Mouse (Mus musculus) liver, embryonic 14.5 days (tissue): ENCODE measurements around the gene Xrcc1. TPM values are rescaled to one million over a fixed set of nuclear protein-coding genes. Genes with fewer than 3 reads are reported as not detected.
"Not testable (repeated sequence)": the region's sequence is repeated elsewhere in the genome, so short reads cannot be mapped to it uniquely, and the experiment has no call there.

Source experiments
- ATAC-seq: fragments of 200-750 bp; cut with Nextera tagmentation; 2 replicates; pipeline ENCODE4 v1.8.0; 2017; ENCODE audit warnings: moderate number of reproducible peaks, mild to moderate bottlenecking, moderate library complexity; ENCODE audit not compliant: insufficient read depth
- DNase-seq, 3 experiments: peaks; one replicate each; pipeline ENCODE4 v3.0.0-alpha.2; 2012 to 2013; ENCODE audit warnings: low read depth in 3 of 3, low spot score in 3 of 3
- H3K27ac ChIP-seq: fragments of 300-500 bp; sonication (generic); 2 replicates; pipeline ENCODE4 v1.5.1; 2014; ENCODE audit warnings: moderate library complexity, mild to moderate bottlenecking, control low read depth, inconsistent platforms
- H3K27me3 ChIP-seq: fragments of 300-500 bp; sonication (generic); 2 replicates; pipeline ENCODE4 v1.6.1; 2014; ENCODE audit warnings: mild to moderate bottlenecking, low read length, moderate library complexity; ENCODE audit not compliant: control insufficient read depth, insufficient read depth
- H3K36me3 ChIP-seq: fragments of 300-500 bp; sonication (generic); replicated peaks from 2 replicates; pipeline ENCODE4 v1.6.1; 2014; ENCODE audit warnings: low read depth; ENCODE audit not compliant: control insufficient read depth, insufficient read depth
- H3K4me1 ChIP-seq, 2 experiments: fragments of 200-500 bp in 1 of 2; fragments of 300-500 bp in 1 of 2; sonication (generic) in 1 of 2; replicated peaks; 2 replicates each; pipeline ENCODE4 v1.6.1; 2012 to 2014; ENCODE audit warnings: antibody characterized with exemption in 1 of 2, inconsistent platforms in 1 of 2, low read length in 1 of 2; ENCODE audit not compliant: control insufficient read depth in 2 of 2, insufficient read depth in 2 of 2
- H3K4me2 ChIP-seq: fragments of 300-500 bp; sonication (generic); 2 replicates; pipeline ENCODE4 v1.6.1; 2014; ENCODE audit warnings: low read depth, mild to moderate bottlenecking, control low read depth, moderate library complexity
- H3K4me3 ChIP-seq, 2 experiments: fragments of 200-500 bp in 1 of 2; fragments of 300-500 bp in 1 of 2; sonication (generic) in 1 of 2; 2 replicates each; pipeline ENCODE4 v1.5.1; 2012 to 2014; ENCODE audit warnings: low read depth in 2 of 2, low read length in 2 of 2, mild to moderate bottlenecking in 2 of 2, control low read depth in 1 of 2, inconsistent platforms in 1 of 2, moderate library complexity in 1 of 2; ENCODE audit not compliant: insufficient read depth in 1 of 2
- H3K9ac ChIP-seq: fragments of 300-500 bp; sonication (generic); replicated peaks from 2 replicates; pipeline ENCODE4 v1.6.1; 2014; ENCODE audit warnings: mild to moderate bottlenecking, control low read depth, moderate library complexity
- H3K9me3 ChIP-seq: fragments of 300-500 bp; sonication (generic); 2 replicates; pipeline ENCODE4 v1.6.1; 2016; ENCODE audit warnings: low read length, mixed read lengths; ENCODE audit not compliant: control insufficient read depth
- CTCF ChIP-seq: IDR thresholded peaks from 2 replicates; pipeline ENCODE4 v1.5.1; 2016; ENCODE audit warnings: antibody characterized with exemption, low read depth, control low read depth
- EP300 ChIP-seq: IDR thresholded peaks from 2 replicates; pipeline ENCODE4 v1.6.1; 2016; ENCODE audit warnings: antibody characterized with exemption, low read depth
- WGBS: fragments of 180-500 bp; shearing (Covaris S2); extraction: QIAGEN DNeasy Blood & Tissue Kit; methylation state at CpG from one replicate; pipeline ENCODE4 v1.1.7; 2014; ENCODE audit not compliant: insufficient replicate concordance; 5-methylcytosine and 5-hydroxymethylcytosine counted together
- polyA plus RNA-seq, 2 experiments: library from polyadenylated mRNA; depleted of rRNA in 1 of 2; stranded (reverse) in 1 of 2; unstranded in 1 of 2; fragments of >200 nt; fragmentation: Nextera tagmentation in 1 of 2; extraction: Ambion mirVana in 1 of 2; gene quantifications; 2 replicates each; pipeline versions ENCODE4 v1.2.1 to v1.2.3; 2012 to 2014

The Xrcc1 gene
- polyA plus RNA-seq, 2 experiments, result 27.3 to 27.8 TPM

GRCm38 (mm10) chr7:24519130-24519529, 27.0 kb upstream of the Xrcc1 start:
- no peak overlapping the region for H3K4me2 ChIP-seq
- H3K4me3 ChIP-seq, result no peak overlapping the region
- no peaks in the 10 kb centered on the region for H3K9me3 ChIP-seq
- no peaks in the 10 kb centered on the region for H3K4me1 ChIP-seq
- ATAC-seq (no peak), DNase-seq (no peak)
- 48% methylated on average over 3 of the region's 3 CpGs for WGBS
- H3K9ac ChIP-seq, result no peak overlapping the region
- TF ChIP-seq CTCF, result no peak
- TF ChIP-seq EP300, result no peak
- no peak overlapping the region for H3K27ac ChIP-seq
- no peaks in the 10 kb centered on the region; the same call in 1 of the 2 replicates for H3K27me3 ChIP-seq
- no peaks in the 10 kb centered on the region for H3K36me3 ChIP-seq

- not testable (repeated sequence) for H3K9ac ChIP-seq, ATAC-seq, H3K27me3 ChIP-seq, H3K4me3 ChIP-seq, DNase-seq, H3K36me3 ChIP-seq, H3K4me2 ChIP-seq, H3K4me1 ChIP-seq, H3K9me3 ChIP-seq, H3K27ac ChIP-seq
- WGBS, result 73% methylated on average over 10 of the region's 10 CpGs
Measured at GRCm38 (mm10) chr7:24520054-24520453, 26.0 kb upstream of the Xrcc1 start.

- no peaks in the 10 kb centered on the region for H3K4me1 ChIP-seq
- no peaks in the 10 kb centered on the region; the same call in 1 of the 2 replicates for H3K27me3 ChIP-seq
- no peaks in the 10 kb centered on the region for H3K36me3 ChIP-seq
- no peak overlapping the region for H3K9ac ChIP-seq
- no peak overlapping the region for H3K27ac ChIP-seq
- H3K9me3 ChIP-seq, result no peaks in the 10 kb centered on the region
- ATAC-seq (no peak), DNase-seq (no peak)
- H3K4me3 ChIP-seq, result no peak overlapping the region
- TF ChIP-seq CTCF (no peak), EP300 (no peak)
- H3K4me2 ChIP-seq, result no peak overlapping the region
- 41% methylated on average over 5 of the region's 5 CpGs for WGBS
Measured at GRCm38 (mm10) chr7:24522805-24523204, 23.3 kb upstream of the Xrcc1 start.

GRCm38 (mm10) chr7:24523723-24524122, 22.4 kb upstream of the Xrcc1 start:
- DNase-seq (no peak), ATAC-seq (no peak)
- TF ChIP-seq CTCF (no peak), EP300 (no peak)
- 52% methylated on average over 6 of the region's 6 CpGs for WGBS
- Histone ChIP-seq H3K9ac (no peak overlapping the region), H3K36me3 (no peaks in the 10 kb centered on the region), H3K9me3 (no peaks in the 10 kb centered on the region), H3K4me3 (no peak overlapping the region), H3K27me3 (no peaks in the 10 kb centered on the region; the same call in 1 of the 2 replicates), H3K4me1 (no peaks in the 10 kb centered on the region), H3K4me2 (no peak overlapping the region), H3K27ac (no peak overlapping the region)

GRCm38 (mm10) chr7:24524978-24525377, 21.1 kb upstream of the Xrcc1 start:
- Histone ChIP-seq H3K4me3 (no peak overlapping the region), H3K27me3 (no peaks in the 10 kb centered on the region; the same call in 1 of the 2 replicates), H3K27ac (no peak overlapping the region), H3K4me2 (no peak overlapping the region), H3K9me3 (no peaks in the 10 kb centered on the region), H3K36me3 (no peaks in the 10 kb centered on the region), H3K4me1 (peaks cover 0 to 9% of the 10 kb centered on the region in 2 experiments; a peak in 2 of 4 replicates), H3K9ac (no peak overlapping the region)
- DNase-seq, result no peak
- whole genome bisulfite sequencing, result 63% methylated on average over 6 of the region's 6 CpGs
- ATAC-seq, result no peak
- TF ChIP-seq EP300 (no peak), CTCF (no peak)
